Mouse (Mus musculus) sigmoid colon, adult 10 weeks (tissue): ENCODE measurements around the gene Trappc1. TPM values are rescaled to one million over a fixed set of nuclear protein-coding genes. Genes with fewer than 3 reads are reported as not detected.

ENCODE experiments used
- polyA plus RNA-seq: library from polyadenylated mRNA; stranded (reverse); fragments of 350-450 nt; fragmentation: Illumina TruSeq; extraction: RNeasy Lipid Tissue Mini Kit (QIAGEN cat#74804); gene quantifications from one replicate; pipeline ENCODE4 v1.2.3, GENCODE M21; 2014; ENCODE audit warnings: low read depth, low replicate concordance

The Trappc1 gene
- polyA plus RNA-seq = 40.4 TPM

DNA sequence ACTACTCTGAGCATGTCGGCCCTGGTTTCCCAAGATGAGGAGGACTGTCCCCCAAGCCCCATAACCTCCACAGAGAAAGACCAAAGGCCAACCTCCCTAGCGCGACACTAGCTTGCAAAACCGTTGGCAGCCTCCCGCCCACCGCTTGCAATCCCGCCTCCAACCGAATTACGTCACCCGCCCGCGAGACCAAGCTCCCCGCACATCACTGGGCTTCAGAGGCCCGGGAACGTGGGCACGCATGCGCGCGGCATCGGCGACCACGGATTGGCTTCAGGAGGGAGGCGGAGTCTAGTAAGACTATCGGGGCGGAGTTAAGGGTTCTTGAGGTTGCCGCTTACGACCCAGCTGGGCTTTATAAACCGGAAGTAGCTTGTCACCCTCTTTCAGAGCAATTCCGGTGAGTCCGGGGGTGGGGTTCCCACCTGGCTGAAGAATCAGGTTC, at the start of gene Trappc1, which contains the start of gene Cntrob:
TSS of gene Trappc1 (plus strand) at position 314 of the 445 bp plus-strand sequence.
TSS of gene Cntrob (minus strand) at position 109 of the 445 bp plus-strand sequence.

GRCm38 (mm10) chr11:69325628-69326407, 2.0 kb downstream of the Trappc1 start, which contains the start of gene Kcnab3:
Kcnab3 (plus strand) TSS chr11:69326258.

GRCm38 (mm10) chr11:69340161-69341131, 16.7 kb downstream of the Trappc1 start, which contains the start of gene Rnf227:
Rnf227 (plus strand) TSS chr11:69340461.

DNA sequence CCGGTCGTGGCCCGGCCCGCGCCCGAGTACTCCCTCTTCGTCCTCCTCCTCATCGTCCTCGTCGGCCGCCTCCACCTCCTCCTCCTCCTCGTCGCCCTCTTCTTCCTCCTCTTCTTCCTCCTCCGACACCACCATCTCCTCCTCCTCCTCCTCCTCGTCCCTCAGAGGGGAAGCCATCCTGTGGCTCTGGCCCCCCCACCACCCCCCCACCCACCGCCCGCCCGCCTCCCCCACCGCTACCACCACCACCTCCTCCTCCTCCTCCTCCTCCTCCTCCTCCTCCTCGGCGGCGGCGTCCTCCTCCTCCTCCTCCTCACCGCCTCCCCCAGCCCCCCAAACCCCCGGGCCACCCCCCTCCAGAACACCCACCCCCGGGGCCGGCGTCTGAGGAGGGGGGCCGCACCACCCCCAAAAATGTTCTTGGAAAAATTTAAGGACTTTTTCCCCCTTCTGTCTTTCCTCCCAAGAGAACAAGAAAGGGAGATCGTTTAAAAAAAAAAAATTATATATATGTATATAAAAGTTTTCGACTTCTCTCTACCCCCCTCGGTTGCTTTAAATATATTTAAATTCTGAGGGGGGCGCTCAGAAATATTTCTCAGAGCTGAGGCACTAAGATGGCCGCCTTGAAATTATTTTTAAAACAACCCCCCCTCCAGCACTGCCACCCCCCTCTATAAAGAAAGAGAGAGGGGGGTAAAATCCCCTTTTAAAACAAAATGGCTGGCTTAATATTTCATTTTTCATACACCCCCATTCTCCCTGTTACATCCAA, 45.6 kb downstream of the Trappc1 start, which contains the start of gene Chd3:
TSS of gene Chd3 (minus strand) at position 192 of the 775 bp plus-strand sequence.

Other genes starting within 250 kb of the Trappc1 start
- gene Vamp2, start 235.5 kb upstream of the Trappc1 start, polyA plus RNA-seq = 109 TPM
- gene Per1, start 228.8 kb upstream of the Trappc1 start, polyA plus RNA-seq = 0.32 TPM
- gene Hes7, start 203.6 kb upstream of the Trappc1 start, polyA plus RNA-seq = not detected
- not detected for gene 9130213A22Rik, start 201.4 kb upstream of the Trappc1 start, polyA plus RNA-seq
- 0.22 TPM for gene Aloxe3, start 198.1 kb upstream of the Trappc1 start, polyA plus RNA-seq
- not detected for gene Alox12b, start 167.0 kb upstream of the Trappc1 start, polyA plus RNA-seq
- gene Alox8, start 126.1 kb upstream of the Trappc1 start, polyA plus RNA-seq = not detected
- not detected for gene Gucy2e, start 86.9 kb upstream of the Trappc1 start, polyA plus RNA-seq
- gene Cntrob, start 205 bp upstream of the Trappc1 start, polyA plus RNA-seq = 6.8 TPM
- gene Kcnab3, start 2.3 kb downstream of the Trappc1 start, polyA plus RNA-seq = 0.25 TPM
- gene Rnf227, start 16.5 kb downstream of the Trappc1 start, polyA plus RNA-seq = 5.9 TPM
- 17.9 TPM for gene Chd3, start 45.4 kb downstream of the Trappc1 start, polyA plus RNA-seq
- 5.3 TPM for gene Naa38, start 71.5 kb downstream of the Trappc1 start, polyA plus RNA-seq
- gene Cyb5d1, start 71.7 kb downstream of the Trappc1 start, polyA plus RNA-seq = 31.9 TPM
- gene Tmem88, start 74.3 kb downstream of the Trappc1 start, polyA plus RNA-seq = not detected
- 7.2 TPM for gene Kdm6b, start 89.7 kb downstream of the Trappc1 start, polyA plus RNA-seq
- gene Dnah2, start 225.1 kb downstream of the Trappc1 start, polyA plus RNA-seq = 0.13 TPM
- 0.38 TPM for gene Efnb3, start 236.2 kb downstream of the Trappc1 start, polyA plus RNA-seq